Mouse (Mus musculus) adrenal gland, adult 2 months (tissue): ENCODE data around the gene Scgb1c1. TPM values are rescaled to one million over a fixed set of nuclear protein-coding genes. Genes with fewer than 3 reads are reported as not detected.

Source experiments
- DNase-seq: peaks from one replicate; pipeline ENCODE4 v3.0.0; 2021
- polyA plus RNA-seq: library from polyadenylated mRNA; depleted of rRNA; stranded (reverse); fragments of >200 nt; gene quantifications from 2 replicates; pipeline ENCODE4 v1.2.3, GENCODE M21; 2012
- total RNA-seq, 2 experiments: library from RNA; stranded (reverse); gene quantifications; 2 replicates each; pipeline ENCODE4 v1.2.3; 2021

The Scgb1c1 gene
- total and polyA plus RNA-seq, 3 experiments, result not detected

DNA sequence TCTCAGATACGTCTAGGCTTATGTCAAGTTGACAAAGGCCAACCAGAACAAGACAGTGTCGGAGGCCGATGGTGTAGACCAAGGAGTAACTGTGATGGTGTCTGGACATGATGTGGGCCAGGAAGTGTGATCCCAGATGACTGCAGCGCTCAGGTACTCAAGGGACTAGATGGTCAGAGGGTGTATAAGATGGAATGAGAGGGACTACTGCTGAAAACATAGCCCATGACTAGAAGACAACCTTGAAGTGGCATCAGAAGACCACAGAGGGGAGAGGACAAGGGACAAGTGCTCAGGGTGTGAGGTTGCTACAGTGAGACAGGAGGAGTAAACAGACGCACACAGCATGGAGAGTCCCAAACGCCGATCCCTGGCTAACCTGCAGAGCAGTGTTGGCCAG lies 1.5 kb upstream of the Scgb1c1 start:
- no peak for DNase-seq

DNA sequence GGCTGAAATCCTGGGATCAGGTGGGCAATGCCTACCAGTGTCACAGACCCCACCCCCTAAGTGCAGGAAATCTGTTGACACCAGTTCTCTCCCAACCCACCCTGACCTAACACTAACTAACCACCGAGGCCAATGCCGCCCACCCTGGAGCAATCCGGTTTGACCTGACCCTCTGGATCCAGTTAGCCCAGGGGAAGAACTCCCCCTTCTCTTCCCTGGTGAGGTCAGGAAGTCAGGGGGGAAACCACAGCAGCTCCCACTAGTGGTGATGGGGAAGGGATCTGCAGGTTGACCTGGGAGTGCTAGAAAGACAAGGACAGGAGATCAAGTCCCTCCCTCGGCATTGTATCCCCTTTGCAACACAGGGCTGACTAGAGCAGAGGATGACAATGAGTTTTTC lies 336 bp downstream of the Scgb1c1 start:
- DNase-seq, result no peak

DNA sequence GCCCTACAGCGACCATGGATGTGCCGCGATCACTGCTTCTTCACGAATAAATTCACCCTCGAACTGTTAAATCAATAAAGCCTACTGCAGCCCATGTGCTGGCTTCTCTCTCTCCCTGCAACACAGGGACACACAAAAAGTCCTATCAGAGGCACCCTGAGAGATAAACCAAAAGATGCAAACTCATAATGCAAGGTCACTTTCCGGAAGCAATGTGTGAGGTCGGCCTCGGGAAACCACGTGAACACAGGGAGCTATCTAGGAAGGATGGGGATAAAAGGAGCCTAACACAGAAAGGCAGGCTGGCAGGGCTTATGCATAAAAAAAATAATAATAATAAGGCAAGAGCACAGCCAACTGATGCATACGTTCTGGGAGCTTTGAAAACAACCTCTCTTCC lies 1.3 kb downstream of the Scgb1c1 start:
- DNase-seq, result peak; percentile 49

DNA sequence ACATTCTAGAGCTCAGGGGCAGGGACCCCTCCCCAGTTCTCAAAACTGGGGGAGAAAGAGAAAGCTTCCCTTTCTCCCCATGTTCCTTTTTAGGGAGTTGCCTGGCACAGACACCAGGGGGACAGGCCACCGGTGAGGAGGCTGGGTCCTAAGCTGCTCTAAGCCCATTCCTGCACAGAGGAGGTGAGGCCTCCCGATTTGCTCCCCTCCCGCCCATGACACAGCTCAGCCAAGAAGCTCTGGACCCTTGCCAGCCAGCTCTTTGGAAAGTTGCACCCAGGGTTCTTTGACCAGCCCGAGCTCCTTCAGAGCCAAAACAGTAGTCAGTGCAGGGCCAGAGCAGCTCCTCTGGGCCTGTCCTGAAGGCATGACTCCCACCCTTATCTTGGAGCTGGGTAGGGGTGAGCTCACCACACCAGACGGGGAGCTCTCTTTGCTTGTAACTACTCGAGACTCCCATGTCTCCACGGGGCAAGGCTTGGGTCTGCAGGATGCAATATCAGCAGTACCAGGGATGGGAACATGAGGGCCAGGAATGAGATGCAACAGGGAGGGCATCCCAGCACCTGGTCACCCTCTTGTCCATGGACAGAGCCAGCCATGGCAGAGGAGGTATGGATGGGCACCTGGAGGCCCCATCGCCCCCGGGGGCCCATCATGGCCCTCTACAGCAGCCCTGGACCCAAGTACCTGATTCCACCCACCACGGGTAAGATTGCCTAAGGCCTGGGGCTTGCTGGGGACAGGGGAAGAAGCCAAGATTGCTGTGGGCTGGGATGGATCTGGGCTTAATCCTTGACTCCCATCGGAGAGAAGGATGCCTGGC lies 2.6 kb downstream of the Scgb1c1 start, which contains the start of gene Odf3:
Odf3 (plus strand) TSS at position 51 of the 826 bp plus-strand sequence.
- peak; percentile 87 for DNase-seq

DNA sequence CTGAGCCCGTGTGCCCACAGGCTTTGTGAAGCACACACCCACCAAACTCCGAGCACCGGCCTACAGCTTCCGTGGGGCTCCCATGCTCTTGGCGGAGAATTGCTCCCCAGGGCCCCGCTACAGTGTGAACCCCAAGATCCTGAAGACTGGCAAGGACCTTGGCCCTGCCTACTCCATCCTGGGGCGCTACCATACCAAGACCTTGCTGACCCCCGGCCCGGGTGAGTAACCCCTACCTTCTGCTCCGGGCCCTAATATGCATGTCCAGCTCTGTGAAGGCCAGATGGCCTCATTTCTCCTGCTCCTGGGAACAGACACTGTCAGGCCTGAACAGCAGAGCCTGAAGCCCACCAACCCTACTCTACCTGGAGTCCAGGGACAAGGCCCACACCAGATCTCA lies 3.2 kb downstream of the Scgb1c1 start:
- no peak for DNase-seq

DNA sequence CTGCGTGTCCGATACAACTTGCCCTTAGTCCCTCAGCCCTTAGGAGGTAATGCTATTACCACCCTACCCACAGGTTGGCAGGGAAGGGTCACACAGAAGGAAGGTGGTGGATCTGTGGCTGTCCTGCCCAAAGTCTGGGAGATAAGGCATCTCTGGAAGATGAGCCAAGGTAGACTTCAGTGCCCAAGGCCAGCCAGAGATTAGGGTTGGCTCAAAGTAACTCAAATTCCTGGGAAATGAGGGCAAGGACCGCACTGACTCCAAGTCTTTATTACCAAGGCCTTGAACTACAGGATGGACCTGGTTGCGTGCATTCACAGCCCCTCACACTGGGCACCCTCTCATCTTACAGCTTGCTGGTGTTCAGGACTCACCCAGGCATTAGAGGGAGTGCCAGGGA lies 6.6 kb downstream of the Scgb1c1 start:
- DNase-seq, result peak; percentile 75

DNA sequence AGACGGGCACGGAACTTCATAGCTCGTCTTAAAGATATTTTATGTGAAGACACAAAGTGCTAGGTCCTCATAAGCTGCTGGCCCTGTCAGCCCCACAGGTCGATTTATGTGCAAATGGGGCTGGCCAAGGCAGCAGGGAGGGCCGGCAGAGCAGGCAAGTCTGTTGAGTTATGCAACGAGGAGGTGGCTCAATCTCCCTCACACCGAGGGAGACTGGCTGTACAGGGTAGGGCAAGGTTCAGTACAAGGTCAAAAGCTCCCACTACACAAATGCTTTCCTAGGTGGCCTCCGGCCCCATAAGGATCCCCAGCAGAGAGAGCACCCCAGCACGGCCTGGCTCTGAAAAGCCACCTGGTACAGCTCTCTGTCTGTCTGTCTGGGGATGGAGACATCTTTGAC lies 8.0 kb downstream of the Scgb1c1 start:
- peak; percentile 81 for DNase-seq

DNA sequence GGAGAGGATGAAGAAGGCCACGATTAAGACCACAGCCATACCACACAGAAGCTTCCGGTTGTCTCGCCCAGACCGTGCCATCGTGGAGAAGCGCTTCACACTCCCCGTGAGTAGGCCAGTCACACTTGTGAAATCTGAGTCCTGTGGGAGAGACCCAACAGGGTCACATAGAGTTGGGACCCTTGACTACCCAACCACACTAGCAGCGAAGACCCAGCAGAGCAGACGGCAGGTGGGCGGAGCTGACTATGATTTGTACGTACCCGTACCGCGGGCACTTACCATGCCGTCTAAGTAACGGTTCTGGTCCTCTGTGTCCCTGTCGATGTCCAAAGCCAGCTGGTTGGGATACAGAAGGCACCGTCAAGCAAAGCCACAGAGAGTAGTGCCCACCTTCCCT lies 9.1 kb downstream of the Scgb1c1 start:
- DNase-seq, result no peak

DNA sequence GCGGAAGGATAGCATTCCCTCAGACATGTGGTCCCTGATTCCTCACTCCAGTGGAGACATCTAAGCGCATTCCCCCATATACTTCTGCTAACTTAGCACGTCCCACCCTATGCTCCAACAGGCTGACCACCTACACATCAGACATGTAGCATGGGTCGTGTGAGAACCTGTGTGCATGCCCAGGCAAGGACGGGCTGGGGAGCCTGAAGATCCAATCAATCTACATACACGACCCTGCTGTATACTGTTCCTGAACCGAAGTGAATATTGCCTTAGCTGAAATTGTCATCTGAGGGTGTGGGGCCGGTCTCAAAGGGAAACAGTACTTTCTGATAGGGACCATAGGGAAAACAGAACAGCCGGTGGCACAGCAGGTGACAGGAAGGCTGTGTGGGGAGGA lies 9.8 kb downstream of the Scgb1c1 start:
- DNase-seq, result no peak

DNA sequence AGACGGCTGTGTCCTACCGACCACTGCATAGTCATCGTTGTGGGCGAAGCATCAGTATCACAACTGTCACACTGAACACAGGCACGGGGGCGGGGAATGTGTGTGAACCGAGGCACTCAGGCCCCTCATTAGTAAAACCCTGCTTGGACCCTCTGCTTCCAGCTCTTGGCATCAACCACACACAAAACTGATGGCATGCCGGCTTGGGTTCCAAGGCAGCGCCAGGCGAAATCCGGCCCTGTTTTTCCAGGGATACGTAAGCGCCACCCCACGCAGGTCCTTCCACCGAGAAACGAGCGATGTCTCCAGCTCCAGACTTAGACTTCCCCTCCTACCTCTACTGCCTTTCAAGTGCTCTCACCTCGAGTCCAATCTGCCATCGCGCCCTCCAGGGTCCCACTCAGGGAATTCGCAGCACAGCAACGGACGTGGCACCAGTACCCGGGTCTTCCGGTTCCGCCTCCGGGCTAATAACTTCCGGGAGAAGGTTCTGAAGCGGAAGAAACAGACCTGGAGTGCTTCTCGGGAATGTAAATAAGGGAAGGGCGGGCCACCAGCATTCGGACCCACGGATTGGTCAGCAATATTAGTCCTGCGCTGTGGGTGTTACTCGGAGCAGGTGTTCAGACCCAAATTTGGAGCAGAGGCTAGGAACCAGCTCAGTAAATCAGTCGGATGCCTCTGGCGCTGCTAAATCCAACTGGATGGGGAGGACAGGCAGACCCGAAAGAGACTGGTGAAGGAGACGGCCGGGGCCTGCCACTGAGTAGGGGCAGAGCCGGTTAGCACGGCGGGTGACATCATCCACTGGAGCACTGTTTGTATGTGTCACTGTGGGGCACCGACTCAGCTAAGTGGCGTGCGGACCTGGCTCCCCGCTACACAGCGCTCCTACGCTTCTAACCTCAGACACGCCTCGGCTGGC lies 10.8 kb downstream of the Scgb1c1 start, which contains the start of gene Gm45785:
Gm45785 (minus strand) TSS at position 472 of the 925 bp plus-strand sequence.
- DNase-seq, result peak; percentile 93

DNA sequence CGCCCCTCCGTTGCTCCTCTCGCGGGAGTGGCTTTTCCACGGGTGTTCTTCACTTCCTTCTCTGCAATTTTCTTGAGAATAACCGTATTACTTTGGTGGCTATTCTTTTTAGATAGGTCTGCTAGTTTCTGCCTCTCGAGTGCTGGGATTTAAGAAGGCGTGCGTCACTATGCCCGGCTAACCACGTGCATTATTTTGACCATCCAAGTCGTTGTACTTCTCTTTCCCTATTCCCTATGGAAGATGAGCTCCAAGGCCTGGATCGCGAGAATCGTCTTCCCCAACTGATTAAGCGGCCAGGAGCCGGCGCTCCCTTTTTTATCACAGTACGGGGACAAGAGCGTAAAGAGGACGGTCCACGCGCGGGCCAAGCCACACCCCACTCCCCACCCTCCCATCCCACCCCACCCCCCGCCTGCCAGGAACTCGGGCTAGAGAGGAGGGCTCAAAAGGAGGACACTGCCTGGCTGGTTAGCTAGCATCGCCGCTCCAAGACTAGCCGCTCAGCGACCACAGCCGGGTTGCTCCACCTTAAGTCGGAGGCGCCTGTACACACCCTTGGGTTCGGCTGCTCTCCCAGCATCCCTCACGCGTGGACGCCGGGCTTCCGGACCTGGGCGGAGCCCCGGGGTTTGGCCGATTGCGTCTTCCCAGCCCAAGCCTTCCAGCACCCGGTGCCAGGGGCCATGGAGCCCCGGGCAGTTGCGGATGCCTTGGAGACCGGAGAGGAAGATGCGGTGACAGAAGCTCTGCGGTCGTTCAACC lies 11.6 kb downstream of the Scgb1c1 start, which contains the start of gene Ric8a:
Ric8a (plus strand) TSS at position 173 of the 765 bp plus-strand sequence.
- DNase-seq, result peak; percentile 96

DNA sequence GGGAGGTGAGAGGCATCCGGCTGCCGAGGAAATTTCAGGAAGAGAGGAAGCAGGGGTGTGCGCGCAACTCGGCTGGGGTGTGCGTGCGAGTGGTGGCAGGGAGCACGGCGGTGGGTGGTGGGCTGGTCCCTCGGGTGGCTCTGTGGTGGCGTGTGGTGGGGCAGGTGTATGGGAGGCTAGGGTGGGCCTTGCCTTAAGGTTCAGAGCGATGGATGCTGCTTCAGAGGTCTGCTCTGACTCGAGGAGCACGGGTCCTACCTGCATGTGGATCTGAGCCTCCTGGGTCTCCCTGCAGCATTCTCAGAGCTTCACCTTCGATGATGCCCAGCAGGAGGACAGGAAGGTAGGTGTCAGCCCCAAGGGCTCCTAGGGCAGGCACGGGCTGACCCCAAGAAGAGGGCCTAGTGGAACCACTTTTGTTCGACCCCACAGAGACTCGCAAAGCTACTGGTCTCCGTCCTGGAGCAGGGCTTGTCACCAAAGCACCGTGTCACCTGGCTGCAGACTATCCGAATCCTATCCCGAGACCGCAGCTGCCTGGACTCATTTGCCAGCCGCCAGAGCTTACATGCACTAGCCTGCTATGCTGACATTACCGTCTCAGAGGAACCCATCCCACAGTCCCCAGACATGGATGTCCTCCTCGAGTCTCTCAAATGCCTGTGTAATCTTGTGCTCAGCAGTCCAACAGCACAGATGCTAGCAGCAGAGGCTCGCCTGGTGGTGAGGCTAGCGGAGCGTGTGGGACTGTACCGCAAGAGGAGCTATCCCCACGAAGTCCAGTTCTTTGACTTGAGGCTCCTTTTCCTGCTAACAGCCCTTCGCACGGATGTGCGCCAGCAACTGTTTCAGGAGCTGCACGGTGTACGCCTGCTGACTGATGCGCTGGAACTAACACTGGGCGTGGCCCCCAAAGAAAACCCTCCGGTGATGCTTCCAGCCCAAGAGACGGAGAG lies 12.5 kb downstream of the Scgb1c1 start, which contains the start of gene Bet1l:
Bet1l (minus strand) TSS at position 28 of the 956 bp plus-strand sequence.
- DNase-seq, result no peak

DNA sequence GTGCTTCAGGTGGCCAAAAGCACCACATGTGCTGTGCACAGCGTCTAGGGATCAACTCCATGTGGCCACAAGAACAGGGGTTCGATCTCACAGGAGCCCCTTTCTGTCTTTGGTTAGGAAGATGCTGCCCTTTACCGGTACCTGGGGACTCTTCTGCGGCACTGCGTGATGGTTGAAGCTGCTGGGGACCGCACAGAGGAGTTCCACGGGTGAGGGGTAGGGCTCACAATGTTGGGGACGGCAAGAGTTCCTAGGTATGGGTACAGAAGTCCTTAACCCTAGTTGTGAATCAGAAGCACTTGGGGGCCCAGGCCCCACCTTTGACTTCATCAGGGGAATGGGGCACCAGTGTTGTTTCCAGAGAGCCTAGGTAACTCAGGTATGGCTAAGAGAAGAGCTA lies 13.4 kb downstream of the Scgb1c1 start:
- DNase-seq, result no peak

DNA sequence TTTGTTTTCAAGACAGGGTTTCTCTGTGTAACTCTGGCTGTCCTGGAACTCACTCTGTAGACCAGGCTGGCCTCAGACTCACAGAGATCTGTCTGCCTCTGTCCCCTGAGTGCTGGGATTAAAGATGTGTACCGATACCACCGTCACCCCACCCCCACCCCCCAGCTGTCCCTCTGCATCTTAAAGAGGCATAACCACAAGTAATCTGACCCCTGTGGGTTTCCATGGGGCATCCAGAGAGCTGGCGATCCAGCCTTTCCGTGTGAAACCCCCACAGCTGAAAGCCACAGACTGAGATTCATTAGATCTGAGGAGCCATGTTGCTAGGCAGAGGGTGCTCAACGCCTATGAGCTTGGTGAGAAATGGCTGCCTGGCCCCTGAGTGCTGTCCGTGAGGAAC lies 14.7 kb downstream of the Scgb1c1 start:
- DNase-seq, result no peak

DNA sequence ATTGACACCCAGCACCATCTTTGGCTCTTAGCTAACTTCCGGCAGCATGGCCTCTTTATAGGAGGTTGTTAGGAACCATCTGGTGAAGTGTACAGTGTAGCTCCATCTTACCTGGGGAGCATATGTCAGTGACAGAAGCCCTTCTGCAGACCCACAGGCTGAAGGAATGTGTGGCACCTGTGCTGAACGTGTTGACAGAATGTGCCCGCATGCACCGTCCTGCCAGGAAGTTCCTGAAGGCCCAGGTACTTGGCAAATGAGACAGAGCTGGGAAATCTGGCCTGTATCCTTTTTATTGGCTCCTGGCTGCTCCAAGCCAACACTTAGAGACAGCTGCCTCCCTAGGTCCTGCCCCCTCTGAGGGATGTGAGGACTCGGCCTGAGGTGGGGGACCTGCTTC lies 15.4 kb downstream of the Scgb1c1 start:
- no peak for DNase-seq

DNA sequence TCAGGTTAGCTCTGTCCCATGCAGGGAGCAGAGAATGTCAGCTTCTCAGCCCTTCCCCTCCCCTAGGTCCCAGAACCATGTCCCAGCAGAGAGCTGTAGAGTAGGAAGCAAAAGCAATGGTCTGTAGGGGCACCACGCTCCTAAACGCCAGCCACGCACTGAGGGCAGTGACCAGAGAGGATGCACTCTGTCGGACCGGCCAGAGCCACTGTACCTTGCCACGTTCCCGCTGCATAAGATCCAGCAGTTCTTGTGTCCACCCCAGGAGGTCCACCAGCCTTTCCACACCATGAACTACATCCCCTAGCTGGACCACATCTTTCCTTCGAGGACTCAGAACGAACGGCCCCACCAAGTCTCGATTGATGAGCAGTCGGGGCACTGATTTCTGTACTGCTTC lies 19.4 kb downstream of the Scgb1c1 start:
- DNase-seq, result no peak

DNA sequence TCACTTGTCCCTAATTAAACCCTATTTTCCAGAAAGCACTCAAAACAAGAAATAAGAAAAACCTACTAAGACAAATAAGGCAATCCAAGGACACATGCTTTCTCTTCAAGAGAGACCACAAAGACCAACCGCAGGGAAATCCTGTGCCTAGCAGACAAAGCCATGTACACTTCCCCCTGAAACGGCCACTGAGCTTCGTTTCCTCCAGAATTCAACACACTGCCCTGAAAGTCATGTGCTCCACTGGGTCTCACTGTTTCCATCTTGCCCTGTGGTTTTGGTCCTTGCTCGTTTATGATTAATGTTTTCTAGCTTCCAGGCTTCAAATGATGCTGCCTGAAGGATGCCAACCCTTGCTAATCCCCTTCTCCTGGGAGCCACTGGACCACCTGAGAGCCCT lies 28.9 kb downstream of the Scgb1c1 start:
- no peak for DNase-seq

DNA sequence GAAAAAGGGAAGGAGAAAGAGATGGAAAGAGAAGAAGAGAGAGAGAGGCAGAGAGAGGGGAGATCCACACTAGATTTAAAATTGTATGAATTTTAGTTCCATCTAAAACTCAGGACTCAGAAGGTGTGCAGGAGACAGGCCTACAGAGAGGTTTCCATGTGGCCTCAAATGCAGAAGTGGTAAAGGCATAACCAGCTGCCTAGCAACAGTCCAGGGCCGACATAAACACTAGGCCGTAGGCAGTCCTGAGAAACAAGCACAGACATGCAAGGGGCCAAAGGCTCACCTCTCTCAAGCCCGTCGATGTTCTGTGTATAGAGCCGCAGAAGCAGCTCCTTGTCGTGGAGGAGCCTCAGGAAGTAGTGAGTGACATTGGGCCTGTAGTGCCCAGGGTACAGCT lies 32.0 kb downstream of the Scgb1c1 start:
- no peak for DNase-seq

DNA sequence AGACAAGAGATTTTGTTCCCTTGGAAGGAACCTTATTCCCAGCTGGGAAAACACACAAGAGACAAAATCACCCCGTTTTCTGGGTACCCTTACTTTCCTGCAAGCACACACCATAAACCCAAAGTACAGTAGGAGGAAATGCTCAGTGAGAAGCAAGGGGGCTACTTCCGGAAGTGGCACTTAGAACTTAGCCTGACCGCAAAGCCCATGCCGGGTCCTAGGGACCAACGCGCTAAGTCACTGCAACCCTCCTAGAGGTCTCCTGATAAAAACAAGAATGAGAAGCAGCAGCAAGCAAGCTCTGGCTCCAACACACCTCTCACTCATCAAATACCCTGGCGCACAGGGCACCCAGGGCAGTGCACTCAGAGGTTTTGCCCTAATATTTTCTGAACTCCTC lies 34.0 kb downstream of the Scgb1c1 start:
- DNase-seq, result no peak

DNA sequence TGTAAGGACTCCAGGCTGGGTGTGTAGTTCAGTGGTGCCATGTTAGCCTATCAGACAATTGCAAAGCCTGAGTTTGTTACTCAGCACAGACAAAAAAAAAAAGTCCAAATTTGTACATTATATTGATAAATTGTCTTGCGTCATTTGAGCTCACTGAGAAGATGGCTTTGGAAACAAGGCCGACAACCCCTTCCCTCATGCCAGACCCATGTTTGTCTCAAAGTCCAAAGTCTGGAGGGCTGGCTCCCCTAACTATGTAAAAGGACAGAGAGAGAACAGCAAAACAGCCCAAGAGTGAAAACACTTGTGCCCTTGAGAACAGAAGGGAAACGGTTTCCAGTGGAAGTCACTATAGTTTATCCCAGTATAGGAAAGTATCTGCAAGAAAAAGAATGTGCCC lies 35.1 kb downstream of the Scgb1c1 start:
- DNase-seq, result no peak
